Mouse (Mus musculus): ENCODE results near the gene Gm5965.

GRCm38 (mm10) chr16:88826978-88827377 lies 49.3 kb downstream of the Gm5965 start:
- TF ChIP-seq POLR2A (IDR thresholded peaks at IDR 0.05; ENCODE audit: insufficient read depth, low read length) (no peak), CTCF (IDR thresholded peaks at IDR 0.05; ENCODE audit: low read depth, low read length) (no peak), EP300 (IDR thresholded peaks at IDR 0.05; ENCODE audit: insufficient read depth, low read depth, low read length) (no peak)
